Mouse (Mus musculus) ovary, adult 18-20 months (tissue): ENCODE data around the gene Slc35f3.
A peak's percentile ranks its signal among the peaks of the same experiment; 100 is the strongest.

Experiments
- DNase-seq: peaks from one replicate; pipeline ENCODE4 v3.0.0; 2022; ENCODE audit warnings: low spot score, mixed read lengths

The Slc35f3 gene

GRCm38 (mm10) chr8:126420834-126421233 is 122.5 kb downstream of the Slc35f3 start:
- DNase-seq: no peak

- DNase-seq: peak; percentile 94
Observed at GRCm38 (mm10) chr8:126422174-126422919, 124.0 kb downstream of the Slc35f3 start, which contains the start of gene Coa6. TSS of gene Coa6 (plus strand) at chr8:126422515.

GRCm38 (mm10) chr8:126422920-126423300 is 124.6 kb downstream of the Slc35f3 start:
- no peak for DNase-seq

GRCm38 (mm10) chr8:126424163-126424562 is 125.8 kb downstream of the Slc35f3 start:
- DNase-seq: no peak

GRCm38 (mm10) chr8:126424946-126425345 is 126.6 kb downstream of the Slc35f3 start:
- DNase-seq: no peak

- DNase-seq: no peak
Observed at GRCm38 (mm10) chr8:126429635-126430034, 131.3 kb downstream of the Slc35f3 start.

GRCm38 (mm10) chr8:126433827-126434226 is 135.5 kb downstream of the Slc35f3 start:
- no peak for DNase-seq

- DNase-seq: no peak
Observed at GRCm38 (mm10) chr8:126438937-126439336, 140.6 kb downstream of the Slc35f3 start.
